Mouse (Mus musculus): Measurements from ENCODE around the gene 5830473C10Rik. TPM values are rescaled to one million over a fixed set of nuclear protein-coding genes. Genes with fewer than 3 reads are reported as not detected.

The 5830473C10Rik gene
- polyA plus RNA-seq, 1 experiment from 2014 or later: 0.34 TPM

DNA sequence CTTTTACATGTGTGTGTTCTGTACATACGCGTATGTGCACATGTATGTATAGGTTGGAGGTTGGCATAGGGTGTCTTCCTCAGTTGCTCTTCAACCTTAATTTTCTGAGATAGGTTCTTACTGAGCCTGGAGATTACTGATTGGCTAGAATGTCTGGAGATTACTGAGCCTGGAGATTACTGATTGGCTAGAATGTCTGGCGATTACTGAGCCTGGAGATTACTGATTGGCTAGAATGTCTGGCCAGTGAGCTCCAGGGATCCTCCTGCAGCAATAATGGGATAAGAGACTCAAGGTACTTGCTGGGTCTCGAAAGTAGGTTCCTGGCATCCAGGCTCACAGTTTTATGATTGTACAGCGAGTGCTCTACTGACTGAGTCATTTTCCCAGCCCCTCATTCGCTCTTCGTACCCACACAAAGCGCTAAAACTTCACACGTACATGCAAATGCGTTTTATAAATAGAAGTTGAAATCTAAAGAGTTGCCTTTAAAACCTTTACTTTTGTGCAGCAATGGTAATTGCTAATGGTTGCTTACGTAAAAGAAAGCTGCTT lies 891 bp downstream of the 5830473C10Rik start:
- H3K27ac ChIP-seq: no peak overlapping the region
- ATAC-seq (replicated peaks; ENCODE audit: low FRiP score, low read depth): no peak
- no peak for TF ChIP-seq CTCF (IDR thresholded peaks at IDR 0.05; ENCODE audit: low read depth)
- no peaks in the 10 kb centered on the region for H3K27me3 ChIP-seq (ENCODE audit: insufficient read depth, low read length)
- no peak overlapping the region for H3K9ac ChIP-seq (ENCODE audit: low read depth, low read length)
- H3K4me3 ChIP-seq (replicated peaks; ENCODE audit: low read depth, low read length): no peak overlapping the region
- H3K4me1 ChIP-seq (replicated peaks; ENCODE audit: insufficient read depth, low read length): no peaks in the 10 kb centered on the region
- H3K36me3 ChIP-seq (ENCODE audit: insufficient read depth, low read length): no peaks in the 10 kb centered on the region
- WGBS: 90% methylated on average over 11 of the region's 11 CpGs
- DNase-seq (ENCODE audit: low spot score): no peak
- no peak overlapping the region for H3K4me2 ChIP-seq (ENCODE audit: low read length)
- no peaks in the 10 kb centered on the region for H3K9me3 ChIP-seq (replicated peaks; ENCODE audit: low read length)

DNA sequence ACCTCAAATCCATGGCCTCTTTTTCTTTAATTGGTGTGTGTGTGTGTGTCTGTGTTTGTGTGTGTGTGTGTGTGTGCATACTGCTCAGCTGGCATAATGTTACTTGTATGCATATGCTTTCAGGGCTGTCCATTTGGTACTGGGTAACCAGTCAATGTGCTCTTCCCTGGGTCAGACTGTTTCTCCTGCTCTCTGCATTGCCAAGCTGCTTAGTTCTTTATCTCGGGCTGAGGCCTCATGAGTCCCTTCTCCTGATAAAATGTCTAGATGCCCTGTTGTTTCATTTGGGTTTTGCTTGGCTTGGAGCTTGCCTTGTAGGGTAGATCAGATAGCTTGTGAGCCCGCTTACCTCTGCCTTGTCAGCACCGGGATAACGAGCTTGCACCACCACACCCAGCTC lies 2.0 kb downstream of the 5830473C10Rik start:
- 90% methylated on average over 4 of the region's 4 CpGs for WGBS
- no peak for ATAC-seq (replicated peaks; ENCODE audit: low FRiP score, low read depth)

GRCm38 (mm10) chr5:90564161-90564560 lies 3.3 kb downstream of the 5830473C10Rik start:
- no peak for ATAC-seq (replicated peaks; ENCODE audit: low FRiP score, low read depth)

More for the DNA sequence above, 2.0 kb downstream of the 5830473C10Rik start:
- no peak for TF ChIP-seq CTCF (IDR thresholded peaks at IDR 0.05; ENCODE audit: low read depth)
- Histone ChIP-seq H3K27ac (no peak overlapping the region), H3K4me1 (replicated peaks; ENCODE audit: insufficient read depth, low read length) (no peaks in the 10 kb centered on the region), H3K4me3 (replicated peaks; ENCODE audit: low read depth, low read length) (no peak overlapping the region), H3K27me3 (ENCODE audit: insufficient read depth, low read length) (no peaks in the 10 kb centered on the region), H3K4me2 (ENCODE audit: low read length) (no peak overlapping the region), H3K36me3 (ENCODE audit: insufficient read depth, low read length) (no peaks in the 10 kb centered on the region), H3K9me3 (replicated peaks; ENCODE audit: low read length) (no peaks in the 10 kb centered on the region), H3K9ac (ENCODE audit: low read depth, low read length) (no peak overlapping the region)
- DNase-seq (ENCODE audit: low spot score): no peak

DNA sequence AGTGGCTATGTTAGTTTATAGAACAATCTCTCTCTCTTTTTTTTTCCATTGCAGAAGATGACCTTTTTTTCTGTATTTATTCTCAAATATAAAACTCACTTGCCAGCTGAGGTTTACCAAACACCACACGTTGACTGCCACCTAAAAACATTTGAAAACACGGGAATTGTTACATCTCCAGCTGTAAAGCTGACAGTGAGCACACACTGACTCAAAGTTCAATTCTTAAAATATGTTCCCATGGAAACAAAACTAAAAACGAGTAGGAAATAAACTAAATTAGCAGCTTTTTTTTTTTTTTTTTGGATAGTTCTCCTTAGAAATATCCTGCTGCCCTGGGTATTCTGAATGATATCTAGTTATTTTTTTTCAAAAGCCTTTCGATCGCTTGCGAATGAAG lies 4.3 kb downstream of the 5830473C10Rik start:
- Histone ChIP-seq H3K9ac (ENCODE audit: low read depth, low read length) (no peak overlapping the region), H3K27ac (no peak overlapping the region), H3K4me3 (replicated peaks; ENCODE audit: low read depth, low read length) (no peak overlapping the region), H3K9me3 (replicated peaks; ENCODE audit: low read length) (no peaks in the 10 kb centered on the region), H3K4me2 (ENCODE audit: low read length) (no peak overlapping the region), H3K27me3 (ENCODE audit: insufficient read depth, low read length) (no peaks in the 10 kb centered on the region), H3K4me1 (replicated peaks; ENCODE audit: insufficient read depth, low read length) (0 out of 2 replicates have a peak, but pooled peaks cover 3% of the 10 kb centered on the region), H3K36me3 (ENCODE audit: insufficient read depth, low read length) (no peaks in the 10 kb centered on the region)
- 80% methylated on average over 6 of the region's 6 CpGs for WGBS
- DNase-seq (ENCODE audit: low spot score) (no peak), ATAC-seq (replicated peaks; ENCODE audit: low FRiP score, low read depth) (no peak)
- no peak for TF ChIP-seq CTCF (IDR thresholded peaks at IDR 0.05; ENCODE audit: low read depth)

More at GRCm38 (mm10) chr5:90564161-90564560, 3.3 kb downstream of the 5830473C10Rik start:
- no peak overlapping the region for H3K9ac ChIP-seq (ENCODE audit: low read depth, low read length)
- TF ChIP-seq CTCF (IDR thresholded peaks at IDR 0.05; ENCODE audit: low read depth): no peak
- no peaks in the 10 kb centered on the region for H3K9me3 ChIP-seq (replicated peaks; ENCODE audit: low read length)
- no peaks in the 10 kb centered on the region for H3K36me3 ChIP-seq (ENCODE audit: insufficient read depth, low read length)
- H3K4me2 ChIP-seq (ENCODE audit: low read length): no peak overlapping the region
- no peaks in the 10 kb centered on the region for H3K27me3 ChIP-seq (ENCODE audit: insufficient read depth, low read length)
- WGBS: 86% methylated on average over 4 of the region's 4 CpGs
- no peak overlapping the region for H3K27ac ChIP-seq
- H3K4me1 ChIP-seq (replicated peaks; ENCODE audit: insufficient read depth, low read length): 0 out of 2 replicates have a peak, but pooled peaks cover 3% of the 10 kb centered on the region
- no peak overlapping the region for H3K4me3 ChIP-seq (replicated peaks; ENCODE audit: low read depth, low read length)
- DNase-seq (ENCODE audit: low spot score): no peak

DNA sequence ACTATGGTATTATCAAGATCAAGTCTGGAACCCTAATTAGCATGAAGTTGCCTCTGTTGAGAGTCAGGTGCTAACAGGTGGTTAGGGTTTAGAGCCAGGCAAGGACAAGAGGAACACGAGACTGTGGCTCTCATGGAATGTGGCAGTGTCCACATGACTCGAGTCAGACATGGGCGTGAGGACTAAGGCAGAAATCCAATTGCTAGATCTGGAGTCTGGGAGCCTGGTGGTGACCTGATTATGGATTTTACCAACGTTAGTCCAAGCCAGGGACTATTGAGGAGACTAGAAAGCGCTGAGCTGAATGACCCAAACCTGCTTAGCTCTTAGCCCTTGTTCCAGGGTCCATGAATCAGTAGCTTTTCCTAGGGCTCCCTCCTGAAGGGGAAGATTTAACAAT lies 6.9 kb downstream of the 5830473C10Rik start:
- Histone ChIP-seq H3K36me3 (ENCODE audit: insufficient read depth, low read length) (no peaks in the 10 kb centered on the region), H3K4me1 (replicated peaks; ENCODE audit: insufficient read depth, low read length) (0 out of 2 replicates have a peak, but pooled peaks cover 3% of the 10 kb centered on the region), H3K27ac (no peak overlapping the region), H3K9me3 (replicated peaks; ENCODE audit: low read length) (no peaks in the 10 kb centered on the region), H3K9ac (ENCODE audit: low read depth, low read length) (no peak overlapping the region), H3K4me3 (replicated peaks; ENCODE audit: low read depth, low read length) (no peak overlapping the region), H3K27me3 (ENCODE audit: insufficient read depth, low read length) (no peaks in the 10 kb centered on the region), H3K4me2 (ENCODE audit: low read length) (no peak overlapping the region)
- WGBS: 66% methylated on average over 5 of the region's 5 CpGs
- ATAC-seq (replicated peaks; ENCODE audit: low FRiP score, low read depth) (no peak; the same call in 1 of the 2 replicates), DNase-seq (ENCODE audit: low spot score) (no peak)
- TF ChIP-seq CTCF (IDR thresholded peaks at IDR 0.05; ENCODE audit: low read depth): no peak

DNA sequence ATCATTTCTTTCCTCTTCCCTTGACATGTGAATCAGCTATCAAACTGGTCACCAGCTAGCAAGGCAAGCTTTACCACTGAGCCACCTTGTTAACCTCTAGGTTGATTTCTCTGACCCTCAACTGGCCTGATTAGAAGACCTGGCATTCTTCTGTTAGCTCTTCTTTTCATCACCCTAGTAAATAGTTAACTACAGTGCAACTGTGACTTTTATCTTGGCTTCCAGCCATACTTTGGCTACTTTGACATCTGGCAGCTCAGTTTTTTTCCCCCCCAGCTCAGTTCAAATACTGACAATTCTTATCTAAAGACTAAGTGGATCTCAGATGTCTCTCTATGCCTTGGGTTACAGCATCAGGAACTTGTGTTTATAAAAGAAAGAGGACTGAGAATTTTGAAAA lies 7.4 kb downstream of the 5830473C10Rik start:
- no peaks in the 10 kb centered on the region for H3K9me3 ChIP-seq (replicated peaks; ENCODE audit: low read length)
- TF ChIP-seq CTCF (IDR thresholded peaks at IDR 0.05; ENCODE audit: low read depth): no peak
- 0 out of 2 replicates have a peak, but pooled peaks cover 3% of the 10 kb centered on the region for H3K4me1 ChIP-seq (replicated peaks; ENCODE audit: insufficient read depth, low read length)
- no peak overlapping the region for H3K4me2 ChIP-seq (ENCODE audit: low read length)
- DNase-seq (ENCODE audit: low spot score) (peak; percentile 22), ATAC-seq (replicated peaks; ENCODE audit: low FRiP score, low read depth) (no peak)
- no peak overlapping the region for H3K9ac ChIP-seq (ENCODE audit: low read depth, low read length)
- no peak overlapping the region for H3K27ac ChIP-seq
- no peaks in the 10 kb centered on the region for H3K36me3 ChIP-seq (ENCODE audit: insufficient read depth, low read length)
- no peaks in the 10 kb centered on the region for H3K27me3 ChIP-seq (ENCODE audit: insufficient read depth, low read length)
- no peak overlapping the region for H3K4me3 ChIP-seq (replicated peaks; ENCODE audit: low read depth, low read length)

DNA sequence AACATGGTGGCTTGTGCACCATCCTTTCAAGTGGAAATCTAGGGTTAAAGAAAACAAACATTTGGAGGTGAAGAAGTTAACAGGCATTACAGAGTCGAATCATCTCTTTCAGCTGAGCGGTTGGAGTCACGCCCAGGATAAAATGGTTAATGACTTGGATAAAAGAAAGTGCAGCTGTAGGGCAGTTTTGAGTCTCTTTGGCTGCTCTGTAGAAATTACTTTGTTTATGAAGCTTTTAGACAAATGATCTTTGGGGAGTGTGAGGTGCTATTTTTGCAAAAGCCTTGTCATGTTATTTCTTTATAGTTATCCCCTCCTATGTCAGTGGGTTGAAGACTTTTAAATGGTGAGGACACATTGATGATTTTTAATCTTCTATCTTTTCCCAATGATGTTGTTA lies 10.3 kb downstream of the 5830473C10Rik start:
- peak; percentile 51 for DNase-seq (ENCODE audit: low spot score)
- no peak for TF ChIP-seq CTCF (IDR thresholded peaks at IDR 0.05; ENCODE audit: low read depth)
- Histone ChIP-seq H3K9ac (ENCODE audit: low read depth, low read length) (no peak overlapping the region), H3K27ac (no peak overlapping the region), H3K36me3 (ENCODE audit: insufficient read depth, low read length) (no peaks in the 10 kb centered on the region), H3K4me2 (ENCODE audit: low read length) (no peak overlapping the region), H3K4me3 (replicated peaks; ENCODE audit: low read depth, low read length) (no peak overlapping the region), H3K4me1 (replicated peaks; ENCODE audit: insufficient read depth, low read length) (0 out of 2 replicates have a peak, but pooled peaks cover 3% of the 10 kb centered on the region), H3K27me3 (ENCODE audit: insufficient read depth, low read length) (no peaks in the 10 kb centered on the region), H3K9me3 (replicated peaks; ENCODE audit: low read length) (no peaks in the 10 kb centered on the region)
- WGBS: 23% methylated on average over 3 of the region's 3 CpGs
- ATAC-seq (replicated peaks; ENCODE audit: low FRiP score, low read depth): no peak
